Mouse (Mus musculus) neutrophil, adult 5-6 weeks (primary cell): Measurements from ENCODE around the gene Fgf22. TPM values are rescaled to one million over a fixed set of nuclear protein-coding genes. Genes with fewer than 3 reads are reported as not detected.

Source experiments
- ATAC-seq: fragments of 151-379, 151-347 bp; 2 replicates; pipeline ENCODE4 v1.8.0; 2017; ENCODE audit warnings: mild to moderate bottlenecking, moderate TSS enrichment; ENCODE audit not compliant: insufficient number of reproducible peaks, poor library complexity, low FRiP score, severe bottlenecking; ENCODE audit errors: extremely low read depth
- total RNA-seq: library from RNA; stranded (forward); fragments of 200-1000 nt; gene quantifications from 2 replicates; pipeline ENCODE4 v1.2.3, GENCODE M21; 2017

Fgf22 gene
- total RNA-seq, 1 experiment from 2014 or later, result not detected

GRCm38 (mm10) chr10:79805636-79806035 lies 50.8 kb downstream of the Fgf22 start:
- no peak for ATAC-seq

DNA sequence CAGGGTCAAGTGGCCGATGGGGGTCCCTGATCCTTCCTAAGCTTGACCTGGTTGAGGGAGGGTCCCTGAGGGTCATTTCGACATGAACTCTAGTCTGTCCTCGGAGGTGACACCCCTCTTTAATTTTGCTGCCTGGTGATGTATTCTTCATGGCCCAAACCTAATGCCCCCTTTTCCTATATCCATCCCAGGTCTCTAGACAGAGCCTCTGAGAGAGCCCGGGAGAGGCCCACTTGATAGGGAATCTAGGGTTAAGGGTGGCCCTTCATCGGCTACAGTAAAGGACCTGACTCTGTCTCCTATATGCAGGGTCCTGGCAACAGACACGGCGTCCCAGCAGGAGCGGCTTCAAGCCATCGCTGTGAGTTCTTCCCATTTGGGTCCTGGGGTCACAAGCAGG lies 51.5 kb downstream of the Fgf22 start:
- no peak for ATAC-seq

GRCm38 (mm10) chr10:79806972-79807371 lies 52.1 kb downstream of the Fgf22 start:
- ATAC-seq, result no peak

GRCm38 (mm10) chr10:79807826-79808225 lies 53.0 kb downstream of the Fgf22 start:
- ATAC-seq, result no peak

Other genes starting within 250 kb of the Fgf22 start
- gene Plpp2, start 221.3 kb upstream of the Fgf22 start, total RNA-seq, result 1.8 and 1.9 TPM in 2 replicates
- 18.9 and 21.2 TPM in 2 replicates for gene Mier2, start 199.9 kb upstream of the Fgf22 start, total RNA-seq
- gene Theg, start 167.7 kb upstream of the Fgf22 start, total RNA-seq, result not detected in 2 replicates
- not detected in 2 replicates for gene C2cd4c, start 141.1 kb upstream of the Fgf22 start, total RNA-seq
- gene Shc2, start 117.2 kb upstream of the Fgf22 start, total RNA-seq, result not detected in 2 replicates
- not detected in 2 replicates for gene Odf3l2, start 109.3 kb upstream of the Fgf22 start, total RNA-seq
- not detected in 2 replicates for gene Madcam1, start 90.5 kb upstream of the Fgf22 start, total RNA-seq
- 16.0 and 16.1 TPM in 2 replicates for gene Tpgs1, start 85.7 kb upstream of the Fgf22 start, total RNA-seq
- 90.5 and 95.5 TPM in 2 replicates for gene Cdc34, start 72.9 kb upstream of the Fgf22 start, total RNA-seq
- 1.5 and 2.9 TPM in 2 replicates for gene Gzmm, start 66.1 kb upstream of the Fgf22 start, total RNA-seq
- 105 and 111 TPM in 2 replicates for gene Bsg, start 50.6 kb upstream of the Fgf22 start, total RNA-seq
- not detected in 2 replicates for gene Hcn2, start 38.4 kb upstream of the Fgf22 start, total RNA-seq
- gene Polrmt, start 8.5 kb upstream of the Fgf22 start, total RNA-seq, result 21.9 and 24.6 TPM in 2 replicates
- gene Rnf126, start 11.9 kb downstream of the Fgf22 start, total RNA-seq, result 12.0 and 15.9 TPM in 2 replicates
- gene Fstl3, start 22.2 kb downstream of the Fgf22 start, total RNA-seq, result 1.0 and 2.6 TPM in 2 replicates
- gene Prss57, start 35.9 kb downstream of the Fgf22 start, total RNA-seq, result 1.1 and 1.2 TPM in 2 replicates
- gene Palm, start 38.5 kb downstream of the Fgf22 start, total RNA-seq, result 40.6 and 42.1 TPM in 2 replicates
- 1.0 and 1.4 TPM in 2 replicates for gene Misp, start 65.9 kb downstream of the Fgf22 start, total RNA-seq
- gene Ptbp1, start 99.4 kb downstream of the Fgf22 start, total RNA-seq, result 101 and 117 TPM in 2 replicates
- not detected in 2 replicates for gene Prtn3, start 119.4 kb downstream of the Fgf22 start, total RNA-seq
- gene Plppr3, start 119.6 kb downstream of the Fgf22 start, total RNA-seq, result 0.93 and 1.7 TPM in 2 replicates
- not detected in 2 replicates for gene Elane, start 131.2 kb downstream of the Fgf22 start, total RNA-seq
- gene Cfd, start 135.8 kb downstream of the Fgf22 start, total RNA-seq, result not detected in 2 replicates
- gene Med16, start 153.8 kb downstream of the Fgf22 start, total RNA-seq, result 14.0 and 15.0 TPM in 2 replicates
- not detected in 2 replicates for gene Gm26602, start 155.8 kb downstream of the Fgf22 start, total RNA-seq
- 1.4 and 2.4 TPM in 2 replicates for gene Kiss1r, start 161.9 kb downstream of the Fgf22 start, total RNA-seq
- 147 and 149 TPM in 2 replicates for gene R3hdm4, start 166.1 kb downstream of the Fgf22 start, total RNA-seq
- gene Arid3a, start 172.0 kb downstream of the Fgf22 start, total RNA-seq, result 58.8 and 68.0 TPM in 2 replicates
- gene Wdr18, start 205.1 kb downstream of the Fgf22 start, total RNA-seq, result 11.4 and 15.9 TPM in 2 replicates
- gene Grin3b, start 215.6 kb downstream of the Fgf22 start, total RNA-seq, result not detected in 2 replicates
- 80.7 and 81.4 TPM in 2 replicates for gene Tmem259, start 229.3 kb downstream of the Fgf22 start, total RNA-seq
- 284 and 308 TPM in 2 replicates for gene Cnn2, start 233.5 kb downstream of the Fgf22 start, total RNA-seq
- gene Abca7, start 241.4 kb downstream of the Fgf22 start, total RNA-seq, result 45.9 and 53.7 TPM in 2 replicates